Mouse (Mus musculus) kidney, postnatal 4 days (tissue): ENCODE data around the gene Izumo1.
"Not testable (repeated sequence)": the region's sequence is repeated elsewhere in the genome, so short reads cannot be mapped to it uniquely, and the experiment has no call there.

ENCODE experiments used
- DNase-seq, 2 experiments: peaks; one replicate each; pipeline ENCODE4 v3.0.0; 2021; ENCODE audit warnings: mixed read lengths in 2 of 2

Izumo1 gene

GRCm38 (mm10) chr7:45643441-45644178 lies 22.0 kb downstream of the Izumo1 start:
- peak; percentile 97 to 99 for DNase-seq

GRCm38 (mm10) chr7:45644183-45644582 lies 22.6 kb downstream of the Izumo1 start:
- peak; percentile 67 to 80 for DNase-seq

DNA sequence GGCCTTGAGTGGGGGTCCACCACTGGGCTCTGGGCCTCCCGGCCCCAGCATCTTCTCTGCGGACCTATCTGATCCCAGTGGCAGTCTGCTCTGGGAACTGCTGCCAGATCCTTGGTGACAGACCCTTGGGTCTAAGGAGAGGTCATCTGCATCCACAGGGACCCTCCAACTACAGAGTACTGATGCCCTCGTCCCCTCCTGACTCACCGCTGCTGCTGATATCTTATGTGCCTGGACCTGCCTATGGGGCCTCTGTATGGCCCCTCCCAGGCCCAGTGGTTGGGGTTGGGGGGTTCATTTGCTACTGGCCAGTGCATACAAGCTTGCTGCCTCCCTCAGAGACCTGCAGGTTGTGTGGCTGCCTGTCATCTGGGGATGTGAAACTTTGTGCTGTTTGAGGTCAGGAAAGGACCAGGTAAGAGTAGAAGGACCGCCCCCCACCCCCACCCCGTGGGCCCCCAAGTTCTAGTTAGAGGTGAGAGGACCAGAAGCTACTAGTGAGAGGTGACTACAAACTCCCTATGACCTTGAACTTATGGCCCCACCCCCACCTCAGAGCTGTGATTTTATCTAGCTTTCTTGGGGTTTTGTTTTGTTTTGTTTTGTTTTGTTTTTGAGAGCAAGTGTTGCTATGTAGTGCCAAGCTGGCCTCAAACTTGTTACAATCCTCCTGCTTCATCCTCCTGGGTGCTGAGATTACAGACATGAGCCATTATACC lies 23.4 kb downstream of the Izumo1 start:
- DNase-seq = no peak

GRCm38 (mm10) chr7:45645591-45645971 lies 24.0 kb downstream of the Izumo1 start:
- DNase-seq = no peak

DNA sequence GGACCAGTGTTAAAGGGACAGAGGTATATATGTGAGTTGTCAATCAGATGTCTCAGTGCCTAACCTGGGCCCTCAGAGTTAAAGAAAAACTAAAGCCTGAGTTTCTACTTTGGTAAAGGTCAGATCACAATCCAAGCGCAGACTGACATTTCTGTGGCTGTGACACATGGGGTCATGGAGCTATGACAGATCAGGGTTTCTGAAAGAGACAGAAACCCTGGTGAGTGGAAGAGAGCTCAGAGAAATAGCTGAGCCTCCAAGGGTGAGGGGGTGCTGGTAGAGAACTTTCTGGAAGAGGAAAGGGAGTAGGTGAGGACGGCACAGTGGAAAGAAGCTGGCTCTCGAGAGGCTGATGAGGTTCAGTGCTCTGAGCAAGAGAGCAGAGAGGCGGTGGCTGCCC lies 25.1 kb downstream of the Izumo1 start:
- no peak for DNase-seq

GRCm38 (mm10) chr7:45649351-45649750 lies 27.7 kb downstream of the Izumo1 start:
- no peak for DNase-seq

- DNase-seq = not testable (repeated sequence)
These were observed 28.9 kb downstream of the Izumo1 start for GRCm38 (mm10) chr7:45650484-45650883.

GRCm38 (mm10) chr7:45654424-45655047 lies 32.9 kb downstream of the Izumo1 start:
- peak in 1 of 2 experiments; percentile 41 for DNase-seq

- no peak for DNase-seq
These were observed 39.3 kb downstream of the Izumo1 start for GRCm38 (mm10) chr7:45660746-45661478.

DNA sequence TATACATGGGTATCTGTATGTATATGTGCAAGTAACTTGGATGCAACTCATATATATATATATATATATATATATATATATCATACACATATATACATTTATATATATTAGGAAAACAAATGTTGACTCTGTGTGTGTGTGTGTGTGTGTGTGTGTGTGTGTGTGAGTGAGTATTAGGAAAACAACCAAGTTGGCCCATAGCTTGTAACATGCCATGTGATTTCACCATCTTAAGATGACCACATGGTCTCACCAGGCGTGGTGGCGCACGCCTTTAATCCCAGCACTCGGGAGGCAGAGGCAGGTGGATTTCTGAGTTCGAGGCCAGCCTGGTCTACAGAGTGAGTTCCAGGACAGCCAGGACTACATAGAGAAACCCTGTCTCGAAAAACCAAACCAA lies 40.1 kb downstream of the Izumo1 start:
- DNase-seq = not testable (repeated sequence)

DNA sequence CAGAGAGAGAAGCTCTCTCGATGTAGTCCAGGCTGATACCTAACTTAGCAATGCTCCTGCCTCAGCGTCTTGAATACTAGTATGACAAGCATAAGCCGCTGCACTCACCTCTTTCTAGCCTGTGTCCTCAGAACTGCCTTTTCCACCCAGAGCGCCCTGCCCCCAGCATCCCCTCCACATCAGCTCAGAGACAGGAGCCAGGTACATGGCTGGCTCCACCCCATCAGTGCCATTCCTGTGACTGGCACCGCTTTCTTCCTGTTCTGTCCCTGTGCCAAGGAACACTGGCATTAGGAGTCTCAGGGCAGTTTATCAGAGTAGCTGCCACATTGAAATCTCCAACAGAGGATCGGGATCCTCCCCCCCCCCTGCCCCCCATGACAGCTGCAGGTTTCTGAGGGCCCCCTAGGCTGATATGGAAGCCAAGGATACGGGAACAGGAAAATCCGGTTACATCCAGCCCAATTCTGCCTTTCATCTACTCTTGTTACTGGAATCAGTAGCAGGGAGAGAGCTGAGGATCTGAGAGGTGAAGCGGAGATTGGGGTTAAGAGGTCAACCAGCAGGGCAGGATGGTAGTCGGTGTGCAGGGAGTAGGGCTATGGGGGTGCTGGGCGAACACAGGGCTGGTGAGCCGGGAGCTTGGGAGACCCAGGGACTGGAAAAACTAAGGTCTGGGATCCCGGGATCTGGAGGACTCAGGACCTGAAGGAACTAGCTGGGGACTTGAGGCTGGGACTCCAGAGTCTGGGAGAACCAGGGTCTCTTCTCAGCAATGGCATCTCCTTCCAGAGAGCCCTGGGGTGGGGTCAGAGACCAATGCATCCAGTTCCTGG lies 43.9 kb downstream of the Izumo1 start:
- DNase-seq = no peak

- no peak for DNase-seq
These were observed 44.5 kb downstream of the Izumo1 start, which contains the start of gene Fut2 for GRCm38 (mm10) chr7:45666161-45666560. TSS of gene Fut2 (minus strand) at chr7:45666394.

DNA sequence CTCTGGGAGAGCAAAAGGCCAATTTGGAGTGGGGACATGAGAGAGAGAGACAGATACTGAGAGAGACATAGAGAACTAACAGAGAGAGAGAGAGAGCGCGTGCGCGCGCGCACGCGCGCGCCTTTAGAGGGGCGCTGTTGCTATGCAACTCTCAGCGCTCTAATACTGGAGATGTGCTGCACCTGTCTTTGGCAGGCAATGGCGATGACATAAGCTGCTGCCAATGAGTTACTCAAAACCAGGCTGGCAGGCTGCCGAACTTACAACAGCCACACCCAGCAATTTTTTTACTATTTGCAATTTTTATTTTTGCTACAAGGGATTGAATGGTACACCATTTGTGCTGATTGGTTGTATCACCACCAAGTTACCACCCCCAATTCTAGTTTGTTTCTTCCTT lies 46.1 kb downstream of the Izumo1 start:
- DNase-seq = no peak

DNA sequence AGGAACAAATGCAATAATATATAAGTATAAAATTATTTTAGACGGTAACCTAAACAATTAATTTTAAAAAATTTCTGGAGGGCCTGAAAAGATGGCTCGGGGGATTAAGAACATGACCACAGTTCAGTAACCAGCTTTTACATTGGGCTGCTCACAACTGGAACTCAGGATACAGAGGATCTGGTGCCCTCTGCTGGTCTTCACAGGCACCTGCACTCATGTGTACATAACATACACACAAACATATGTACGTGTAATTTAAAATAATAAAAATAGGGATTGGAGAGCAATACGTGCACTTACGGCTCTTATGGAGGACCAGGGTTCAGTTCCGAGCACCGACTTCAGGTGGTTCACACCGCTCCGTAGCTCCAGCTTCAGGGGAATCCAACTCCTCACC lies 47.3 kb downstream of the Izumo1 start:
- no peak for DNase-seq

DNA sequence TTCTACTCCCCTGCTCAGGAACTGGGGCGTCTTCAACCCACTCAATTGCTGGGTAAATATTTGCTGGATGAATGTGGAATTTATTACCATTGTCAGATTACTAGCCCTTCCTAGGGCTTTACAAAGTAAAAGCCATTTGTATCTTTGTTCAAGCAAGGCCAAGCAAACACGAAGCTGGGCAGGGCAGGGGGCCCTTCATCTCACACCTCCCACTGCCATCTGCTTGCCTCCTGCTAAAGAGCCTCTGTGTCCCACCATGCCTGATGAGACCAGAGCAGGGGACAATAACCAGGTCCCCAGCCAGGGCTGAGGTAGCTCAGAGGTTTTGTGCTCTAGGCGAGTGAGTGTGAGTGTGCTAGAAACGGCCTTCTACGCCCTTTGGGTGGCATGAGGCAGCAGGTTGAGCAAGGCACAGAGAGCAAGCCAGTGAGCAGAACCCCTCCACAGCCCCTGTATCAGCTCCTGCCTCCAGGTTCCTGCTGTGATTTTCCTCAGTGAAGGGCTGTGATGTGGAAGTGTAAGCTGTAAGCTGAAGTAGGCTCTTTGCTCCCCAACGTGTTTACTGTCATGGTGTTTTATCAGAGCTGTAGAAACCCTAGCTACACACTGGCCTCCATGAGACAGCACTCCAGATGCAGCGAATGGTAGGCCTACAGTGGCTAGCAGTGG lies 56.1 kb downstream of the Izumo1 start:
- DNase-seq = no peak
